Mouse (Mus musculus): ENCODE data around the gene Ppp1r2.

Ppp1r2 gene

DNA sequence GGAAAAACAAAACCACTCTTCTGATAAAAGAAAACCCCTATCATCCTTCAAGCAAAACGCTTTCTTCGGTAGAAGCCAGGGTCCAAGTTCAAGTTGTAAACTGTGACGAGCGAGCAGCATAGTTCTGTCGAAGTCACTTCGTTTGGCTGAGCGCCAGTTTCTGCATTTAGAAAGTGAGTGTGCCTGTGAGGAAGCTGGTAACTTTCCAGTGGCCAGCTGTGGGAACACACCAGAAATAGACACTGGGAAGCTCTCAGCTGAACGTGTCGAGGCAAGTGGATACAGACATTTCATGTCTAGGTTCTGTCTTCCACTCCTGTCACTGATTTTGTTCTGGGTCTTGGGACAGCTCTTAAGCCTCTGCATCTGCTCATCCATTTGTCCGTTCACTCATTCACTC is 15.2 kb upstream of the Ppp1r2 start:
- peak; percentile 82 for DNase-seq (ENCODE audit: low spot score)

DNA sequence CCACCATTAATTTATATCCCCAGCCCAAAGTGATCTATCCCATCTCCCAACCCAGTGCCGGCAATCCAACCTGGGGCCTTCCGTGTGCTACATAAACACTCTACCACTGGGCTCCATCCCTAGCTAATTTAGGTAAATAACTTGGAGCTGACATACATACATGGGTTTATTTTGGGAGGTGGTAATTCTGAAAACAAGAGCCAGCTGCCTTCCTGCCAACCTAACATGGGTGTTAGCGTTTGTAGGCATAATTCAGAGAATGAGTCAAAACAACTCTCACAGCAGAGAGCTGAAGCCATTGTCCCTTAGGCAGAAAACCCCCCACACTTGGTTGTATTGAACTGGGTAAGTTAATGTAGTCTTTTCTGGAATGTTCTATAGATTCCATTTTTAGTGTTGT is 12.6 kb upstream of the Ppp1r2 start:
- no peak for DNase-seq (ENCODE audit: low spot score)

DNA sequence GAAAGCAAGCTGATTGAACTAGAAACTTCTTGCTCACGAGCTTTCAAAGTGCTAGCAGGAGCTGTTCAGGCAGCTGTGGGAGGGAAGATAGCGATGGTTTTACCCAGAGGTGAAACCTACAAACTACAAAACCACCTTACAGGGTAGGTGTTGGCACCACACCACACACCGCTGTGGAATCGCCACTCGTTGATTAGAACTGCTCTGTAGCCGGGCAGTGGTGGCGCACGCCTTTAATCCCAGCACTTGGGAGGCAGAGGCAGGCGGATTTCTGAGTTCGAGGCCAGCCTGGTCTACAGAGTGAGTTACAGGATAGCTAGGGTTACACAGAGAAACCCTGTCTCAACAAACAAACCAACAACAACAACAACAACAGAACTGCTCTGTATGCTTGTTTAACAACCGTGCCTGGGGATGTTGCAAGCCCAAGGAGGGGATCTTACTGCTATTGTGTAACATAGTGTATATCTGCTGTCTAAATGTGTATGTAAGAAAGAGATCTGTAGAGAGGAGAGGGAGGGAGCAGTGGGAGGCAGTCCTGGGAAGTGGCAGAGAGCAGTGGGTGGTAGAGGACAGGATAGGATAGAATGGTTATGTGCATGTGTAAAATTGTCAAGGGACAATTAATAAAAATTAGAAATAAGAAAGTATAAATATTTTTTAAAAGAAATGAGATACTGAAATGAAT is 11.9 kb upstream of the Ppp1r2 start:
- no peak for DNase-seq (ENCODE audit: low spot score)

DNA sequence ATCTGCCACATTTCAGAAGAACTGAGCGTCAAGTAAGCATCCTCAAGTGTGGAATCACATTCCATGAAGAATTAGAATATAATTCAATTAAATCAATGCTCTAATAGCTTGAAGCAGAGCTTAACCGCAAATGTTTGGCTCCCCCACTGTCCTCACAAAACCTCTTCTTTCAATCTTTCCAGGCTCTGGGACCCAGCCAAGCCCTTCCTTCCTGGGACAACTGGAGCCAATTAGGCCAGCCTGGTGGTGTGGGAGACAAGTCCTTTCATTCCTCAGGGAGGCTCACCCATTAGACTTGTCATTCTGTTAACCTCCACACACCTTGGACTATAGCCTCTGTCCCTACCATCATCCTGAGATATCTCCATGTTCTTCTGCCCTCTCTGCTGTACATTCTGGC is 6.9 kb upstream of the Ppp1r2 start:
- DNase-seq (ENCODE audit: low spot score): no peak

DNA sequence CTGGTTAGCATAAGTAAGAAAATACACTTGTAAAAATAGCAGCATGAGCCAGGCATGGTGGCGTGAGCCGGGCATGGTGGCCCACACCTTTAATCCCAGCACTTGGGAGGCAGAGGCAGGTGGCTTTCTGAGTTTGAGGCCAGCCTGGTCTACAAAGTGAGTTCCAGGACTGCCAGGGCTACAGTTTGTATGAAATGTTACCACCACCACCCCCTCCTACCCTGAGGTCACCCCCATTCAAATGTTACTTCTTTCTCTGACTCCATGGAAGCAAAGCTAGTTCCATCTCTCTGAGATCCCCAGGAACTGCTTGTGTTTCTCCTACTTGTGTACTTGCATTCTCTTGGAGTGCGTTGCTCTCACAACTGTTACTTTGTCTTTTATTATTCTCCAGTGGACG is 5.1 kb upstream of the Ppp1r2 start:
- DNase-seq (ENCODE audit: low spot score): no peak

DNA sequence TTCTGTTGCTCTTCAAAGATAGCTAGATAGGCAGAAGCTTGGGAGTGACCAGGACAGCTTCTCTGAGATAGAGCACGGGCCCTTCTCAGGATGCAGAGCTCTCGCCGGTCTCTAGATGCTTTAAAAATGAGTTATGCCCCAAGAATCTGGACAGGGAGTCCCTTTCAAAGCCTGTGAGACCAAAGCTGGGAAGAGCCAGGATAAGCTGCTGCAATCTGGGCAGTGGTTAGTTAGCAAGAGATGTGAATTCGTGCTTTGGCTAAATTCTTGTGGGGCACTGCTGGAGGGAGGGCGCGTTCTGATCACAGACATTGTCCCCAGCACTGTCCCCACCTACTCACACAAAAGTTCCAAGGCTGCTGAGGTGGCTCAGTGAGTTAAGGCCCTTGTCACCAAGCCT is 3.5 kb upstream of the Ppp1r2 start:
- DNase-seq (ENCODE audit: low spot score): no peak

- no peak for DNase-seq (ENCODE audit: low spot score)
Observed at GRCm38 (mm10) chr16:31278081-31278480, 3.0 kb upstream of the Ppp1r2 start.

GRCm38 (mm10) chr16:31276962-31277361 is 1.9 kb upstream of the Ppp1r2 start:
- DNase-seq (ENCODE audit: low spot score): no peak

- DNase-seq (ENCODE audit: low spot score): no peak
Observed at GRCm38 (mm10) chr16:31276539-31276938, 1.5 kb upstream of the Ppp1r2 start.

DNA sequence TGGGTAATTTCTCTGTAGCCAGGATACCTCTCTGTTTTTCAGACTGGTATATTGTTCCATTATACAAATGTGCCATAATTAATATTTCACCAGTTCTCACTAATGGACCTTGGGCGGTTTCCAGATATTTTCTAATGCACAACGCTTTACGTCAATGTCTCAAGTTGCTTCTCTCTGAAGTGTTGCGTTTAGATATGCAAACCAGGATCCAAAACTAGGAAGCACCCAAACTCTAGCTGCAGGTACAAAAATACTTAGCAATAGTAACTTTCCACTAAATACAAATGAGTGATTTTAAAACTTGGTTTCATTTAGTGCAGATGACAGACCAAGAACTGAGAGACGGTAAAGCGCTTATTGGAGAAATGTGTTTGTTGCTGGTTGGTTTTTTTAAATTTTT is 993 bp downstream of the Ppp1r2 start:
- DNase-seq (ENCODE audit: low spot score): no peak

- DNase-seq (ENCODE audit: low spot score): no peak
Observed at GRCm38 (mm10) chr16:31266692-31267091, 8.4 kb downstream of the Ppp1r2 start.

GRCm38 (mm10) chr16:31256151-31256550 is 18.9 kb downstream of the Ppp1r2 start:
- DNase-seq (ENCODE audit: low spot score): no peak

- no peak for DNase-seq (ENCODE audit: low spot score)
Observed at GRCm38 (mm10) chr16:31255685-31256084, 19.4 kb downstream of the Ppp1r2 start.

GRCm38 (mm10) chr16:31249401-31249800 is 25.7 kb downstream of the Ppp1r2 start:
- no peak for DNase-seq (ENCODE audit: low spot score)

DNA sequence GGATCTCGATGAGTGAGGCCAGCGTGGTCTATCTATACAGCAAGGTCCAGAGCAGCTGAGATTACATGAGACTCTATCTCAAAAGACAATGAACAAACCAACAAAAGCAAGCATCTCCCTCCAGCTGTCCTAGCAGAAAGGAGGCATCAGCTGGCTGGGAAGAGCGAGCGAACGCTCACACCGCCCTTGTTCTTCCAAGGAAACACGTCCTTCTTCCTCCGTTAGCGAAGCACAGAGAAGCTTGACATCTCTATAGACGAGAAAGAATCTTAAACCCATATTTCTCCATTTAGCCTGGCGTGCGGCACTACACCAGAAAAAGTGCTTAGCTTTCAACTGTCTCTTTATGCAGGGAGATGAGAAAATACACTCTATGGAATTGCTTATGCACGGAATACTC is 26.4 kb downstream of the Ppp1r2 start:
- DNase-seq (ENCODE audit: low spot score): no peak

DNA sequence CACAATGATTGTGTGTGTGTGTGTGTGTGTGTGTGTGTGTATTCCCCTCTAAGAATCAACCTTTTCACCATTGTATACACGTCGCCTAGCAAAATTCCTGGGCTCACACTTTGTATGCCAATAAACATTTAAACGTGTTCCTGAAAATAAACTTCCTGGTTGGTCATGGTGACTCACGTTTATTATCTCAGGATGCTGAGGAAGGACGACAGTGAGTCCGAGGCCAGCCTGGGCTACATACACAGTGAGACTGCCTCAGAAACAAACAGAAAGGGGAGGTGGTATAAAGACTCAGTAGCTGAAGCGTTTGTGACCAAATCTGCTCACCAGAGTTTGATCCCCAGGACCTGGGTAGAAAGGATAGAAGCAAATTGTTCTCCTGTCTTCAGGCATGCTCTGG is 27.6 kb downstream of the Ppp1r2 start:
- DNase-seq (ENCODE audit: low spot score): no peak

GRCm38 (mm10) chr16:31244053-31244452 is 31.0 kb downstream of the Ppp1r2 start:
- DNase-seq (ENCODE audit: low spot score): no peak

DNA sequence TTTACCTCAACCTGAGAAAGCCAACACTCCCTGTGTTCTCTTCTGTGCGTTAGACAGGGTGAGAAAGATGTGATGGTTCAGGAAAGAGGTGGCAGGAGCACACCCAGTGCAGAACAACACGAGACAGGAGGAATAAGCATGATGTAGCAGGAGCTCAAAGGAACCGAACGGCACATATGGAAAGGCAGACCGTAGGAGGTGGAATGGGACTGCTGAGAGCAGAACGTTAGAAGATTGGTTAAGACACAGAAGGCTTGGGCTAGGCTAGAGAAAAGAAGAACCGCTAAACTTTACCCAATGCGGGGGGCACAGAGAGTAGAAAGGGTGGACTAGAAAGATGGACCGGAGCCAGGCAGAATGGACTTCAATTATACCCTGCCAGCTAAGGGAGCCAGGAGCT is 33.6 kb downstream of the Ppp1r2 start:
- peak; percentile 54 for DNase-seq (ENCODE audit: low spot score)

GRCm38 (mm10) chr16:31240569-31240968 is 34.5 kb downstream of the Ppp1r2 start:
- no peak for DNase-seq (ENCODE audit: low spot score)

DNA sequence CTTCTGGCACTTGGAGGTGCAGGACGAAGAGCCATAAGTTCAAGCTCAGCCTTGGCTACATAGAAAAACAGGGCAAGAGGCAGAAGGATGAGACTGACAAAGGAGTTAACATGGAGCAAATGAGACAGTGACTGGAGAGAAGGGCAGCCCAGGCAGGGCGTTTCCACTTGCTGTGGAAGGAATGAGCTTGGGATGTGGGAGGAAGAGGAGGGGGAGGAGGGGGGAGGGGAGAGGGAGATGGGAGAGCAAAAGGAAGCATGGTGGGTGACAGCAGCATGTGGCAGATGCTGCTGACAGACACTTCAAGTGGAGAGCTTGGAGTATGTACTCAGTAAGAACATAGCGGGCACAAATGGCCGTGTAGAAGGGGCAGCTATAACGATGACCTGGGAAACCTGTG is 36.8 kb downstream of the Ppp1r2 start:
- DNase-seq (ENCODE audit: low spot score): no peak

DNA sequence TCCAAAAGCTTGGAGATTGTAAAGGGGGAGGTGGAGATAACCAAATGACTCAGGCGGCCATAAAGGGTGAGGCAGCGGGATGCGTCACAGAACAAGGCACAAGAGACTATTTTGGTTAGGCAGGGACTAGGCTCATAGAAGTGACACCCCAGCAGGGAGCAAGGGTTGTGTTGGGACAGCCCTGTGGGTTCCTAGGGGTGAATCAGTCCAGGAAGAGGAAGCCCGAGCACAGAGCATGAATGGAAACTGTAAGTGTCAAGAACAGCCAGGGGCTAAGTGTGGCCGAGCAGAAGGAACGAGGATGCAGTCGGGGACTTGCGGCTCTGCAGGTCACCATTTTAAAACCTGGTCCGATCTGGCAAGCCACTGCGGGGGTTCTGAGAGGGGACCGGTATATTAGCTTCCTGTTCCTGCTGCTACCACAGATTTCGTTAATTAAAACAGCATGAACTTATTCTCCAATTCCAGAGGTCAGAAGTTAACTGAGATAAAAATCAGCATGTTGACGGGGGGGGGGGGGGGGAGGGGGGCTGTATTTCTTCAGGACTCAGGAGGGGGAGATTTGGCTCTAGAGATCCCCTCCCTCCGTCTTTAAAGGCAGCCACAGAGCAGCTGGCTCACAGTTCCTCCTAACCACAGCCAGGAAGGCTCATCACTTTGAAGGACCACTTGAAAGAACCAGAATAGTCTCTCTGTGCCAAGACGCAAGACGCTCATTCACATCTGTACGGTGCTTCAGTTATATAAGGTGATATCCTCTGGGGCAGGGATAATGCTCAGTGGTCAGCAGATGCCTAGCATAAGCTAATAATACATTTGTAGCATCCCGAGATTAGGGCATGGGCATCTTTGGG is 39.4 kb downstream of the Ppp1r2 start:
- DNase-seq (ENCODE audit: low spot score): no peak

DNA sequence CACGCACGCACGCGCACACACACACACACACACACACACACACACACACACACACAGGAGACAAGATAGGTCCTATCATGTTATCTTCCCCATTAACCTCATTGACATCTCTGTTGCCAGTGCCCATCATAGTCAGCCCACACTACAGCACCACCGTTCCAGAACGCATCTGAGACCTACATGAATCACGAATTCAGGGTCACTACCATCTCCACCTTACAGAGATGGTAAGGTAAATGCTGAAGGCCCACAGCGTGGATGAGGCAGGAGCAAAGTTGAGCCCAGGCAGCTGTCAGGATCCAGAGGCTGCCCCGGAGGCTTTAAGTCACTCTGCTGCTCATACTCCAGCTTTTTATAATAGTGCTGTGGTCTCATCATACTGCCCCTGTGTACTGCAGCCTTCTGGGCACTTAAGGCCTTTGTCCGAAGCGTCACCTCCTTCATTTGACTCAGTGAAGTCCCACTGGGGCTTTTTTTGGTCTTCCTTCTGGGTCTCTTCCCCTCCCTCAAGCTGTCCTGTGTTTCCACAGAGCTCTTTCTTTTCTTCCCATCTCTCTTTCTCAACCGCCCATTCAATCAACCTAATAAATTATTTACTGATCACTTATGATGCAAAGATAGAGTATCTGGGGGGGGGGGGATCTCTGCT is 40.1 kb downstream of the Ppp1r2 start:
- DNase-seq (ENCODE audit: low spot score): no peak

GRCm38 (mm10) chr16:31234356-31234755 is 40.7 kb downstream of the Ppp1r2 start:
- no peak for DNase-seq (ENCODE audit: low spot score)
